Comparison of ENCODE assay signal across 20 mouse cellular contexts in the genomic region with DNA sequence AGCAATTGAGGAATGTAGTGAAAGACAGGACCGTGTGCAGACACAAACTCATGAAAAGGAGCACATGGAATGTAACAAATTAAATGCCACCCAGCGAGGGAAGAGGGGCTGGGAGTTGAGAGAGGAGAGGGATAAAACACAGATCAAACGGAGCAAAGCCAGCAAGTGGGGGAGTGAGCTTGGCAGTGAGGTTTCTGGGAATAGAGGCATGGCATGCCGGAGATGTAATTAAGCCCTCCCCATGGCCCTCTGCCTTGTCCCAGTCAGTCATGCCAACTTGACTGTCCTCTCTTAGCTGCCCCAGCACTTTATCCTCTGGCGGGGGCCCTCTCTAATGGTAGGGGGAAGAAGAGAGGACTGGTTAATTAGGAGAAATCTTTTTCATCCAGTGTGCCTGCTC.
A peak's percentile ranks its signal among the peaks of the same experiment; 100 is the strongest.
DNase-seq lines count a peak whose midpoint lies in the region; ATAC-seq and TF ChIP-seq lines count a peak whose summit lies in the region.
"Had no signal": no experiment of that assay in that cellular context is flagged by ENCODE, and none has a peak within 500 bp of the region (broad histone marks: within the 10 kb centered on the region; RNA-seq: fewer than 3 reads in every experiment).

No protein-coding gene starts in this region.

- no peaks in the 10 kb centered on the region for H3K9me3 ChIP-seq in heart, embryonic 10.5 days
- no peaks in the 10 kb centered on the region for H3K9me3 ChIP-seq in midbrain, embryonic 15.5 days
- H3K9me3 ChIP-seq: heart, embryonic 13.5 days; limb, embryonic 10.5 days; midbrain, embryonic 12.5 days had no signal

- H3K4me3 ChIP-seq in heart, embryonic 10.5 days = no peak overlapping the region
- no peak overlapping the region for H3K4me3 ChIP-seq in layer of hippocampus, adult 2 months
- no peak overlapping the region for H3K4me3 ChIP-seq in midbrain, embryonic 15.5 days
- H3K4me3 ChIP-seq: heart, embryonic 13.5 days; limb, embryonic 10.5 days; midbrain, embryonic 12.5 days had no signal

- H3K36me3 ChIP-seq in heart, embryonic 10.5 days = no peaks in the 10 kb centered on the region
- no peaks in the 10 kb centered on the region for H3K36me3 ChIP-seq in midbrain, embryonic 15.5 days (replicated peaks)
- H3K36me3 ChIP-seq: G1E; heart, embryonic 13.5 days; limb, embryonic 10.5 days; midbrain, embryonic 12.5 days had no signal

- DNase-seq in cerebellum, postnatal 10 days = peak; percentile 52 to 66
- DNase-seq in heart, adult 11 months = peak; percentile 76
- DNase-seq in heart, embryonic 10.5 days (ENCODE audit: low spot score) = no peak
- DNase-seq in layer of hippocampus, postnatal 10 days (ENCODE audit: low spot score in 2 of 2) = peak; percentile 42 to 61
- no peak for DNase-seq in layer of hippocampus, adult 2 months (ENCODE audit: low spot score in 2 of 2)
- no peak for DNase-seq in spleen, postnatal 10 days (ENCODE audit: low spot score in 2 of 2)
- DNase-seq: cerebellum, adult 9-11 months; heart, postnatal 36 days; lung, adult 2 months; lung, postnatal 36 days; right cerebral cortex, postnatal 14 days; thymus, postnatal 14 days had no signal

- no peak overlapping the region for H3K27ac ChIP-seq in heart, embryonic 10.5 days
- no peak overlapping the region for H3K27ac ChIP-seq in layer of hippocampus, adult 2 months
- no peak overlapping the region for H3K27ac ChIP-seq in midbrain, embryonic 15.5 days
- H3K27ac ChIP-seq: heart, embryonic 13.5 days; limb, embryonic 10.5 days; midbrain, embryonic 12.5 days had no signal

- no peak overlapping the region for H3K9ac ChIP-seq in midbrain, embryonic 15.5 days
- H3K9ac ChIP-seq: heart, embryonic 13.5 days; midbrain, embryonic 12.5 days had no signal

- no peaks in the 10 kb centered on the region for H3K4me1 ChIP-seq in heart, embryonic 10.5 days
- H3K4me1 ChIP-seq in midbrain, embryonic 15.5 days = peaks cover 5% of the 10 kb centered on the region; the same call in 1 of the 2 replicates
- H3K4me1 ChIP-seq: heart, embryonic 13.5 days; limb, embryonic 10.5 days had no signal

- WGBS in heart, embryonic 10.5 days = 57% methylated on average over 5 of the region's 5 CpGs
- WGBS in midbrain, embryonic 15.5 days = 17% methylated on average over 5 of the region's 5 CpGs

- no peak for ATAC-seq in cerebellum, adult (ENCODE audit: insufficient number of reproducible peaks, low FRiP score, low TSS enrichment)
- ATAC-seq in midbrain, embryonic 15.5 days (replicated peaks) = peak; percentile 62; the same call in 1 of the 2 replicates
- ATAC-seq: CD4-positive, CD25-positive, alpha-beta regulatory T cell, adult 4 months had no signal

- no peak overlapping the region for H3K4me2 ChIP-seq in midbrain, embryonic 15.5 days
- H3K4me2 ChIP-seq: heart, embryonic 13.5 days; liver, embryonic 11.5 days; midbrain, embryonic 12.5 days had no signal

- H3K27me3 ChIP-seq in heart, embryonic 10.5 days (ENCODE audit: insufficient read depth, poor library complexity, severe bottlenecking) = no peaks in the 10 kb centered on the region
- no peaks in the 10 kb centered on the region for H3K27me3 ChIP-seq in midbrain, embryonic 15.5 days (replicated peaks)
- H3K27me3 ChIP-seq: heart, embryonic 13.5 days; midbrain, embryonic 12.5 days had no signal

- no peak for TF ChIP-seq CTCF in layer of hippocampus, adult 2 months (conservative IDR thresholded peaks at IDR 0.05)

Comparison
In these comparisons a context has a peak if more than half of its experiments do, and no peak if none do; other contexts are left out.
1. DNase-seq: peak in cerebellum, postnatal 10 days (2 of 2), heart, adult 11 months (single experiment) and layer of hippocampus, postnatal 10 days (2 of 2); none in heart, embryonic 10.5 days (single experiment), layer of hippocampus, adult 2 months (0 of 2) and spleen, postnatal 10 days (0 of 2).